Mouse (Mus musculus) left cerebral cortex, postnatal 36 days (tissue): ENCODE measurements around the gene Egfem1. TPM values are rescaled to one million over a fixed set of nuclear protein-coding genes. Genes with fewer than 3 reads are reported as not detected.

Experiments used
- DNase-seq, 2 experiments: peaks; one replicate each; pipeline ENCODE4 v3.0.0; 2021 to 2022; ENCODE audit warnings: low spot score in 2 of 2, mixed read lengths in 1 of 2
- intact Hi-C: fragments of 180-260 bp; cut with DNase I; formaldehyde crosslinking; loops from one replicate; pipeline ENCODE4 v1.15.1; 2025
- total RNA-seq, 2 experiments: library from RNA; stranded (reverse); gene quantifications; 2 replicates each; pipeline ENCODE4 v1.2.3; 2021

Gene Egfem1
- total RNA-seq: 10 to 100 TPM; 14.9 to 22.1 TPM

DNA sequence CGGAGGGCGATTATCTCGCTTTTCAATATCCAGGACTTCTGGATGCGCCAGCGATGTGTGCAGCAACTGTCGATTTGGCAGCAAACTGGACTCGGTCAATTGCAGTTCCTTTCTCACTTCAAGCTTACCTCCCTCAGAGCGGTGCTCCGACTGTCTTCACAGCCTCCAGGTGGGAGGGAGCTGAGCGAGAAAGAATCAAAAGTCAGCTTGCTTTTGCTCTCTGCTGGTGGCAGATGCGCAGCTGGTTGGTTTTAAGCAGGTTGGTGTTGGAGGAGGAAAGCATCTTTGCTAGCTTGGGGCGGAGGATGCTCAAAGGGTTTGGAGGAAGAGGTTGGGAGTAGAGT is at the start of gene Egfem1:
TSS of gene Egfem1 (plus strand) at position 72 of the 344 bp plus-strand sequence.
- DNase-seq: peak; percentile 44 to 48
- intact Hi-C loops: loop anchor here (5.0 kb wide), 1 partner anchor 45 kb away; no protein-coding TSS in a partner anchor

DNA sequence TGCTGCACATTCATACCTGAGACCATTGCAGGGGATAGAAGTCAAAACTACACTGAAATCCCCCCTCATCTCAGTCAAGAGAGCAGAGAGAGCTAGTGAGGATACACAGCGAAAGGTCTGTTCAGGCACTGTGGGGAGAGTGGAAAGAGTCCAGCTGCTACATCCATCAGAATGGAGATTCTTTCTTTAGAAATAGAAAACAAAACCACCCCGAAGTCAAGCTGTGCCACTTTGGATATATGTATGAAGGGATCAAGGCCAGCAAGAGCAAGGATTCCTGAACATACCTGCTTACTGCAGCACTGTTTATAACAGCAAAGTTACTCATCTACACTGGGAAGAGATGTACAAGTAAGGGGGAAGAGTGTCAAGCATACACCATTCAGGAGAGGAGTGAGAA is 48.7 kb upstream of the Egfem1 start:
- intact Hi-C loops: no loop called here
- DNase-seq: no peak

DNA sequence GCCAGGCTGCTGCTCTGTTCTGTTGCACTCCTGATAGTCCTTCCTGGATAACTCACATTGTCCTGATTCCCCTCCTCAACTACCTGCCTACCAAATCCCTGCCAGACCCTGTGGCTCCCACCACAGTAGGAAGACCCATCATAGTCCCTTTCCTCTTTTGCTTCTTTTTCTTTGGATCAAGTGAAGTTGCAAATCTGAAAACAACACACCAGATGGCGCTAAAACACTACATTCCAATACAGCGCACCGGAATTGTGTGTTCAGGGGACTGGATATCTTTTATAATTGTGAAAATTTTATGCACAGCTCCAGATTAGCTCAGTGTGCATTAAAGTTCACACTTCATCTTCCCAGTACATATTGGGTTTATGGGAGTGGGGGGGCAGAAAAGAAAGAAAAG is 45.7 kb upstream of the Egfem1 start:
- peak in 1 of 2 experiments; percentile 27 for DNase-seq
- intact Hi-C loops: loop anchor here (2.0 to 5.0 kb wide), 2 partner anchors 691 to 1526 kb away; no protein-coding TSS in a partner anchor

DNA sequence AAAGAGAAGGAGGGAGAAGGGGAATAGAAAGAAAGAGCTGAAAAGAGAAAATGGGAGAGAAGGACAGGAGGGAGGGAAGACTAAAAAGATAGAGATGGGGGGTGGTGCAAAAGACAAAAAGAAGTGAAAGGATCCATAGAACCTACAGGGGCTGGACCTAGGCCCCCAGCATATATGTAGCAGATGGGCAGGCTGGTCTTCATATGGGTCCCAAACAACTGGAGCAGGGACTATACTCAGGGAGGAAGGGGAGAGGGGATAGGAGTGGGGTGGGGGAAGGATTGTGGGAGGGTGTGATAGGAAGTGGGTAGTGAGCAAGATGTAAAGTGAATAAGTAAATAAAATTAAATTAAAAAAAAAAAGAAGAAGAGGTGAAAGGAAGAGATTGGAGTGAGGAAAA is 45.2 kb upstream of the Egfem1 start:
- intact Hi-C loops: loop anchor here (2.0 to 5.0 kb wide), 2 partner anchors 690 to 1526 kb away; no protein-coding TSS in a partner anchor
- DNase-seq: no peak

DNA sequence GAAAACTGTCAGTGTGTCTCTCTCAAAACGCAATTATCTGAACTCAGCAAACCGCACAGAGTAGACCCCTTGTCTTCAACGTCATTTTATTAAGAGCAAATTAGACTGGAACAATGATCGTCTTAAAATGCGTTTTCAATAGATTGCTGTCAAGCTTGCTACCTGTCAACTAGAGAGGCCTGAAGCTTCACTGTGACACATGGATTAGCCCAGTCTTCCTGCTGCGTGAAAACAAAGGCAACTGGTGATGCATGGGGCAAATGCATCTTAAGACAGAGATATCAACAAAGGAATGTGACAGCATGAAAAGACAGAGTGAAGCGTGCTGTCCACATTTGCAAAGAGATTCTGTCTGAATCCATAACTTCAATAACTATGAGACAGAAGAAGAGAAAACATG is 41.8 kb upstream of the Egfem1 start:
- intact Hi-C loops: no loop called here
- no peak for DNase-seq

DNA sequence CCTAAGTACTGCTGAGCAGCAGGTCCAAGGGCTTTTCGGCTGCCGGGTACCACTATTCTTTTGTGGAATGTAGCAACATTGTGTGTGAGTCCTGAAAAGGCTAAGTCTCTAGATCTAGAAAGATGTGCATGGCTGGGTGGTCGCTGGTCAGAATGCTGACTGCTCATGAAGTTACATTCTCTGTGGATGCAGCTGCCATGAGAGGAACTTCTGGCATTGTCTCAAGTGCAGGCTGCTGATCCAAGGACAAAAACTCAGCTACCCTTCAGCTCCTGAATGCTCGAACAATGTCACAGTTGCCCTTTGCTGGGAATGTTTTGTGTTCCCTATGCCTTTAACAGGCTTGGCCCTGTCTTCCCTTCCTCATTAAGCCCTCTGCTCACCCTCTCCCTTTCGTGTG is 35.5 kb upstream of the Egfem1 start:
- intact Hi-C loops: no loop called here
- DNase-seq: no peak

DNA sequence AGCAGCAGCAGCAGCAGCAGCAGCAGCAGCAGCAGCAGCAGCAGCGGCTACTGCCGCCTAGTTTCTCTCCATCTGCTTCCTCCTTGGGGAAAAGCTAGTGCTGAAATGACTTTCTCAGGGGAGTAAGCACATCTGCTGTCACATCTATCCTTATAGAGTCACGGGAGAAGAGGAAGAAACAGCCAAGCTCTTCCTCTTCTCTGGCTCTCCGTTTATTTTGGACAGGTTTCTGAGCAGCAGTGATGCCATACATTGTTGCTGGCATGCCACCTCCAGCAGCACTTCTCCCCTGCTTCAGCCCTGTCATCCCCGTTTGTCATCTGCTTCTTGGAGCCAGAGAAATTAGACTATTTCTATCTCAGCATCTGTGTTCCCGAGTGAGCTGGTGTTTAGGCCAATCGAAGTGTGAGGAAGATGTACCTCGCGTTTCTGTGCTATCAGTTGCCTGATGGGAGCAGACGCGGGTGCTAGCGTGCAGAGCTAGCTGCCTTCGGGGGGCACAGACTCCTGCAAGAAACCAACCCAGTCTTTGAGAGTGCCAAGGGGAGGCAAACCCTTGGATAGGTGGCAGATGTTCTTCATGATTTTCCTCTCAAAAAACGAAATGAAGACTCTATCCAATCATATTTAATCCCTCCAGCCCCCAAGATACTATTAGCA is 34.4 kb upstream of the Egfem1 start:
- intact Hi-C loops: no loop called here
- DNase-seq: peak; percentile 13 to 17

DNA sequence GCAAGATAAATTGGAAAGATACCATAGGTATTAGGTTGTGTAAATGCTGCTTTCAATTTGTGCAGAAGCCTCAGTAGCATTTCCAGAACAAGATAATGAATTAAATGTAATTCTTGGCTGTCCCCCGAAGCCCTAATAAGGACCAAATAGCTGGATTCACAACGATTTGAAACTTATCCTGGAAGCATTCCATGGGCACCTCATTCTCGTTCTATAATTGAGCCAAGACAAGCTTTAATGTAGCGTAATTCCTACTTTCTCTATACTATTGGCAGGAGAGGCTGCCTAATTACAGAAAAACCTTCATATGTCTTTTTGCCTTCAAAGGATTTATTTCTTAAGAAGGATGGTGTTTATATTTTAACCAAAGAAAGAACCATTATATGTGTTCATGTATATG is 18.7 kb upstream of the Egfem1 start:
- intact Hi-C loops: no loop called here
- DNase-seq: no peak

DNA sequence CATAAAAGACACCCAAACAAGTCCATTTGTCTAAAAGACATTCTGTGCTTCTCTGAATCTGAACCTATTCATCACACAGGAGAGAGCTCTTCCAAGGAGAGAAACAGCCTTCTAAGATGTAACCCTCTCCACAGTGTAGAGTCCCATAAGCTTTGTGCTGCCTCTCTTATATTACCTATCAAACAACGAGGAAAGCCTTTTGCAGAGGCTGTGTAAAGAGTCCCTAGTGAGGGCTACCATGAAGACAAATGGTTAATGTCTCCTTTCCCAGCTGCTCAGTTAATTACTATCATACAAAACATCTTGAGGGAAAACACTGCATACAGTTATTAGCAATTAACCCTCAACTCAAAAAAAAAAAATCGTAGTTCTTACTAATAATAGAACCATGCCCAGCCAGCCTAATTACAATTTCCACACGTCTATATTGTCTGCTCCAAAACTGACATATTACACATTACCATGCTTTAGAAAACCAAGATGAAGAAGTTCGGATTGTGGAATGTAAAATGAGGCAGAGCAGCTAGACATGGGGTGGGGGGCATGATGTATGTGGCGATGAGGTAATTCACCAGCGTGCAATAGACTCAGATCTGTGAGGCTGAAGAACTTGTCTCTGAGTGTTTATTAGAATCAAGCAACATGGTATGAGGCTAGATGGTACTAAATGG is 13.3 kb upstream of the Egfem1 start:
- intact Hi-C loops: no loop called here
- no peak for DNase-seq

DNA sequence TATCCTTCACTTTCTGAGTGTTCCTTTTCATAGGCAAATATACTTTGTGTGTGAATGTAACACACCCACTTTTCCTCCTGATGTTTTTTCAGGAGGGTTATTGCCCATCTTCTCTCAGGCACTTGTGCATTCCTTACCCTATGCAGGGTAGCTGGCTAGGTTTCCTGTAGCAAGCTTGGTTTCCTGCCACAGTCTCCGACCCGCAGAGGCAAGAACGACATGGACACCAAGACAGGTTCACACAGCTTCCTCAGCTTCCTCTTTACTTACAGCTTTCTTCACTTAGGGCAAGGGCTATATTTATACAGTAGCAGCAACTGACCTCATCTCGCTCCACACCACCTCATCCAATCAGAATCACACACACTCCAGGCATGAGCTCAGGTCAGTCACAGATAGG is 10.5 kb upstream of the Egfem1 start:
- intact Hi-C loops: no loop called here
- DNase-seq: no peak

DNA sequence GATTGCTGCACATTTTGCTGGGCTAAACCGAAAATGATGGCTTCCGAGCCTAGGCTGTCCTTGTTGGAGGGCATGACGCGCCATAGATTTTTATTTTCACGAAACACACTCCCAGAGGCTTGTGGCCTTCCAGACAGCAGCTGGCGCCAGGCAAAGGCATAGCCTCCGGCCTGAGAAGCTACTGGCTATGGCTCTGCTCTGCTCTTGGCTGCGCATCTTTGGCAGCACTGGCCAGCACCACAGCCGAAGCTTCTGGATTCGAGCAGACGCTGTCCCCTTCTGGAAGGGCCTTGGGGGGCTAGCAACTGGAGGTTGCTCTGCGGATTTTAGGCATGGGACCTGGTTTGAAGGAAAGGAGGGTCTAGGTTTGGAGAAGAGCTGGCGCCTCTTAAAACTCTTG is 306 bp upstream of the Egfem1 start:
- DNase-seq: peak; percentile 21 to 38
- intact Hi-C loops: loop anchor here (5.0 kb wide), 1 partner anchor 46 kb away; no protein-coding TSS in a partner anchor

DNA sequence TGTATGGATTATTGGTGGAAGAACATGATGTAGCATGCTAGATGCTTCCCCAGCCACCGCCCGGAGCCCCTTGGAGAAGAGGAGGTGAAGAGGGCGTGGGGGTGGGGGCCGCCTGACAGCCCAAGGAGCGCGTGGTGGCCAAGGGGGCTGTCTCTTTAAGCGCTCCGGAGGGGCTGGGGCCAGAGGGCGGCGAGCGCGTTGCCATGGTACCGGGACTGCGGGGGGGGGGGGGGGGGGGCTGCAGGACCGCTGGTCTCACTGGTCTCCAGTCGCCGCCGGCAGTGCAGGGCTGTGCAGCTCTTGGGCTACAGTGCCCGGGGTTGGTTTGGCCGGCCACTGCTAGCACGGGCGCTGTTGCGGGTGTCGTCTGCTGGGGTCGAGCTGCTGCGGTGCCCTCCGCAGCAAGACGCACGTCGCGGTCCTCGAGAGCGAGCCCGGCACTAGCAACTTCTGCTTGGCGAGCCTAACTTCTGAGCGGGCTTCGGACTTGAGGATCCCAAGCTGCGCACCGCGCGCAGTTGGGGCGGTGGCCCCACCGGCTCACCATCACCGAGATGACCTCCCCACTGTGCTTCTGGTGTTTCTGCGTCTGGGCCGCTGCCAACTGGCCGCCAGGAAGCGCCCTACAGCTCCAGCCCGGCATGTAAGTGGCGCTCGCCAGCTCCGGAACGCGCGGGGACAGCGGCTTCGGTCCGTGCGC is 623 bp downstream of the Egfem1 start:
- DNase-seq: peak; percentile 53 to 54
- intact Hi-C loops: loop anchor here (5.0 kb wide), 1 partner anchor 45 kb away; no protein-coding TSS in a partner anchor

DNA sequence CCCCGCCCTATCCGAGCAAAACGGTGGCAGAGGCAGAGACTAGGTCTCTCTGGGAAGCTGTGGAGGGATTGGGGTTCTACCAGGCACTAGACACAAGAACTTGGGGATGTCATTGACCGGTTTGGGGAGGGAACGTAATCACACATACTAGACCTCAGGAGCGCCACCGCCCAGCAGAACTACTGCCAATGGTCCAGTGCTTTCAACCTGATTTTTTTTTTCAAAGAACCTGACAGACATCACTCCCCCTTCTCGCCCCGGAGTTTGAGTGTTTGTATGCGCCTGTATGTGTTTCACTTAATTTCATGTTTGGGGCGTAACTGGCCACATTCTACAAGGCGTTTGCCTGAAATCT is 1.1 kb downstream of the Egfem1 start:
- no peak for DNase-seq

DNA sequence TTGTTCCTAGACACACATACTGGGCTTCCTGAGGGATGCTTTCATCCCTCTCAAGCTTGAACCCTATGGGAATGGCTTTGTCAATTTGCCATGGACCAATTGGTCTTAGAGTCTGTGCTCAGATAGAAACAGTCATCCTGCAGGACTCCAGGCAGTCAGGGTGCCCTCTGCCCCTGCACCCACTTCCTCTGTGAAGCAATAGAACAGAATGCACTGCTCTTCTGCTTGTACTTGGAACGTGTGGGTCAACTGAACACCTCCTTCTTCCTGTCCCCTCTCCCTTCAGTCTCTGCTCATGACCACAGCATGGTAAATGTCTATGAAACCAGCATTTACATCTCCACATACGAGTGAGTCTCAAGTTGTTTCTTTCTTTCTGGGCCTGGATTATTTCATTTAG is 16.6 kb downstream of the Egfem1 start:
- no peak for DNase-seq
- intact Hi-C loops: no loop called here

More for the DNA sequence above, 1.1 kb downstream of the Egfem1 start:
- intact Hi-C loops: loop anchor here (5.0 kb wide), 1 partner anchor 44 kb away; no protein-coding TSS in a partner anchor

DNA sequence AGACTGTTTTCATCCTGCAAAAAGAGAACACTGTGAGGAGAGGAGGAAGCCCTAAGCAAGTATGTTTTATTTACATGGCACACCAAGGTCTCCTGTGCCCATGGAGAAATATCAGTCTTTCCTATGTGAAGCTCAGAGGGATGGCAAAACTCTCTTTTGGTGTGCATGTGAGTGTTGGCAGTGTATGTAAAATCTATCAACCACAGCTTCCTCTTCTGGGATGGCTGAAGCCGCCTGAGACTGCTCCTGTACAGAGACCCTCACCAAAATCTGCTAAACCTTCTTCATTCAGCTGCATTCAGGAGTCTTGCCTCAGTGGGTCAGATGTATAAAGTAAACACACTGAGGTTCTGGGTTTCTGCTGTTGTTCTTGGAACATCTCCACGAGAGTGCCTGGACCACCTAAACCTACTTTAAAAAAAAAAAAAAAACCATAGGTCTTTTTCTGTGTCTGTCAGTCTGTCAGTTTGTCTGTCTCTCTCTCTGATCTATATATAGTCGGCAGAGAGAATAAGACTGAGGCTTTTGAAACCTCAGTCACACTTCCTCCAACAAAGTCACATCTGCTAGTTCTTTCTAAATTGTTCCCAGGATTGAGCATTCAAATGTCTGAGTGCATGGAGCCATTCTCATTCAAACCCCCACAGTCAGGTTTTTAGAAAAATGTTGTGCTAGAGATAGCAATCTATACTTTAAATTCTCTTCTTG is 24.3 kb downstream of the Egfem1 start:
- intact Hi-C loops: no loop called here
- DNase-seq: no peak

DNA sequence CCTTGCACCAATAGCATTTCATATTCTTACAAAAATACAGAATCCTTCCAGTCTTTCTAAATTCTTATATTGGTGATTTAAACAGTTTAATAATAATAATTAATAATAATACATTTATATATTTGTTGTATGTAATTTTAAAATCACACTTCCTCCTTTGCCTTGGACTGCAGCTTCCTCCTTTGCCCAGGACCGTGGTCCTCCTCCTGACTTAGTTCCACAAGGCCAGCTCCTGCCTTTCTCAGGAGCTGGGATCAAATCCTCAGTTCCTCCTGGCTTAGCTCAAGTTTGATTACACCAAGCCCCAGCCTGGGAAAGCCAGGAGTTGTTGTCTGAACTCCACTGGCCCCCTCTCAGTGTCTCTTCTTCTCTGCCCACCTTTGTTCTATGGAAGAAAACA is 25.3 kb downstream of the Egfem1 start:
- DNase-seq: no peak
- intact Hi-C loops: no loop called here

DNA sequence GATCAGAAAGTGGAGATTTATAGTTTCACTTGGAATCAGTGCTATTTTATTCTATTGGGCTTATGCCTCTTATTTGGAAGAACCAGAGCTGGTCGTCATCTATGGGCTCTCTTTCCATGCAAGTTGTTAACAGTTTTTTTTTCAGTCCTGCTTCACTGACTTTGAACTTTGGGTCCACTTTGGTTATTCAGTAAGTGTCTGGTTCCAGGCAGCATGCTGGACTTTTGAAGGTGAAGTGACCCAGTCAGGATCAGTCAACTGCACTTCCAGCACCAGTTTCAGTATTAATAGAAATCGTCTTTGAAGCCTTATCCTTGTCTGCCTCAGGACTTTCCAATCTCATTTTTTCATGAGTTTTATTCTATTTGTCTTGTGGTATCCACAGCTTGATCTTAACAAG is 28.5 kb downstream of the Egfem1 start:
- DNase-seq: no peak
- intact Hi-C loops: no loop called here

DNA sequence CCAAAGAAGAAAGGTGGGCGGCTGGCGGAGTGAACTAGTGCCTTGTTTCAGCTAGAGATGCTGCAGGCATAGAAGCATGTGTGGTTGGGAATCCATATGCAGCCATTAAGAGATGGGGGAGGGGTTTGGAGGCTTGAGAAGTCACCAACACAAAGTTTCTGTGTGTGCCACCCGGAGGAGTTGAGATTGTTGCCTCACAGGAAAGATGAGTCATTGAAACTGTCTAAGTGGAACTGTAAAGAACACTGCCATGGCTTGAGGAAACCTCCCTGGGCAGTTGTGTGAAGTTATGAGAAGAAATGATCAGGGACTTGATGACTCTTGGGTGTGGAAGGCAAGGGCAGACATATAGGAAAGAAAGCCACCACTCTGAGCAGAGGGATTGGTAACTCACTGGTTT is 32.7 kb downstream of the Egfem1 start:
- intact Hi-C loops: no loop called here
- DNase-seq: no peak

DNA sequence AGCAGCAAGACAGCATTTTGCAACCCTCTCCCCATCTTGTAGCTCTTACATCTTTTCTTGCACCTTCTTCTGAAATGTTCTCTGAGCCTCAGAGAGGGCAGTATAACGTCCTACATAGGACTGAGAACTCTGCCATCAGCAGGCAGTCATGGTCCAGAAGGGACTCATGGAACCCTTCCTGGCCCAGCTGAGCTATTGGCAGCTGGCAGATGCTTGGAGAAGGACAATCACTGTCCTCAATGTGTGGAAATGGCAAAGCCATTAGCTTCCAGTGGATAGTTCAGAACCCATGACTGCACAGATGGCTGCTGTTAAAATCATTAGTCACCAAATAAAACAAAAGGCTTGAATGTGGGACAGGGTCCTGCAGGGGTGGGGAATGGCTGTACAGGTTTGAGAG is 35.6 kb downstream of the Egfem1 start:
- intact Hi-C loops: no loop called here
- no peak for DNase-seq

DNA sequence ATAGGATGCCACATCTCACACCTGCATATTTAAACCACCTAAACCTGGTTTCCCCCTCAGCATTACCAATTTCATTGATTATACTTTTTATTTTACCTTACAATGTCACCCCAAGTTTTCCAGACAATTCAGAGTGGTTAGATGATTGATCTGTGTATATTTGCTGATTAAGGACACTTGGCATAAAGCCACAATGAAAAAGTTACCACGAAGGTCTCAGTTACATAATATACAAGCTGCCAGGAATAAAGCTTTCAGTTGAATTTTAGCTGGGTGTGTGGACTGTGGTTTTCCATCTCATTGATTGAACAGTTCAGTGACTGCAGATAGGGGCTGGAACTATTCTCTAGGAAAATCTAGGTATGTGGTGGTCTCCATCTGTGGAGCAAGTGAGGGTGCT is 40.7 kb downstream of the Egfem1 start:
- no peak for DNase-seq
- intact Hi-C loops: no loop called here
